Mouse (Mus musculus) C2C12 (cell line): ENCODE results near the gene Zfp472.

ENCODE experiments used
- CEBPB ChIP-seq: IDR thresholded peaks from one replicate; pipeline ENCODE4 v1.6.1; 2011; ENCODE audit warnings: low read depth, mild to moderate bottlenecking, control low read depth, moderate library complexity
- CTCF ChIP-seq: IDR thresholded peaks from one replicate; pipeline ENCODE4 v1.5.1; 2011; ENCODE audit not compliant: control insufficient read depth, insufficient read depth, insufficient read length
- FOSL1 ChIP-seq: IDR thresholded peaks from one replicate; pipeline ENCODE4 v1.8.0; 2011; ENCODE audit warnings: mild to moderate bottlenecking, low read length; ENCODE audit not compliant: poor library complexity, insufficient read depth, severe bottlenecking
- MAX ChIP-seq: IDR thresholded peaks from one replicate; pipeline ENCODE4 v1.6.1; 2011; ENCODE audit warnings: mild to moderate bottlenecking, control low read depth
- MYOD1 ChIP-seq: IDR thresholded peaks from one replicate; pipeline ENCODE4 v1.6.1; 2011; ENCODE audit warnings: low read depth; ENCODE audit not compliant: control insufficient read depth, insufficient read length
- MYOG ChIP-seq: IDR thresholded peaks from one replicate; pipeline ENCODE4 v1.6.1; 2011; ENCODE audit not compliant: control insufficient read depth, insufficient read length; ENCODE audit errors: extremely low read depth
- USF1 ChIP-seq: IDR thresholded peaks from one replicate; pipeline ENCODE4 v1.6.1; 2011; ENCODE audit warnings: low read depth, mild to moderate bottlenecking, control low read depth, moderate library complexity

- no peak for TF ChIP-seq CTCF
- no peak for TF ChIP-seq FOSL1
- no peak for TF ChIP-seq MAX
- TF ChIP-seq USF1: no peak
- TF ChIP-seq MYOG: no peak
- no peak for TF ChIP-seq MYOD1
- TF ChIP-seq CEBPB: no peak
Observed at GRCm38 (mm10) chr17:32946716-32947115, 18.9 kb upstream of the Zfp472 start.
